Mouse (Mus musculus) forebrain, embryonic 13.5 days (tissue): ENCODE results near the gene Vmo1. TPM values are rescaled to one million over a fixed set of nuclear protein-coding genes. Genes with fewer than 3 reads are reported as not detected.
A peak's percentile ranks its signal among the peaks of the same experiment; 100 is the strongest.

Source experiments
- ATAC-seq: fragments of 200-750 bp; cut with Nextera tagmentation; 2 replicates; pipeline ENCODE4 v1.8.0; 2017
- H3K27ac ChIP-seq: fragments of 300-500 bp; sonication (generic); 2 replicates; pipeline ENCODE4 v1.5.1; 2015; ENCODE audit warnings: inconsistent platforms, mild to moderate bottlenecking, moderate library complexity
- H3K27me3 ChIP-seq: fragments of 300-500 bp; sonication (generic); 2 replicates; pipeline ENCODE4 v1.6.1; 2015; ENCODE audit warnings: mild to moderate bottlenecking, inconsistent platforms
- H3K36me3 ChIP-seq: fragments of 300-500 bp; sonication (generic); 2 replicates; pipeline ENCODE4 v1.6.1; 2015; ENCODE audit warnings: mild to moderate bottlenecking, inconsistent platforms; ENCODE audit not compliant: poor library complexity, severe bottlenecking
- H3K4me1 ChIP-seq: fragments of 300-500 bp; sonication (generic); 2 replicates; pipeline ENCODE4 v1.6.1; 2015; ENCODE audit warnings: inconsistent platforms
- H3K4me2 ChIP-seq: fragments of 300-500 bp; sonication (generic); 2 replicates; pipeline ENCODE4 v1.6.1; 2015; ENCODE audit warnings: inconsistent platforms, mild to moderate bottlenecking, moderate library complexity
- H3K4me3 ChIP-seq: fragments of 300-500 bp; sonication (generic); 2 replicates; pipeline ENCODE4 v1.5.1; 2015; ENCODE audit warnings: mild to moderate bottlenecking, inconsistent platforms
- H3K9ac ChIP-seq: fragments of 300-500 bp; sonication (generic); 2 replicates; pipeline ENCODE4 v1.6.1; 2015; ENCODE audit warnings: mild to moderate bottlenecking, inconsistent platforms
- H3K9me3 ChIP-seq: fragments of 300-500 bp; sonication (generic); replicated peaks from 2 replicates; pipeline ENCODE4 v1.6.1; 2016; ENCODE audit warnings: inconsistent platforms
- WGBS: fragments of 180-500 bp; shearing (Covaris S2); methylation state at CpG from one replicate; pipeline ENCODE4 v1.1.7; 2015; 5-methylcytosine and 5-hydroxymethylcytosine counted together
- polyA plus RNA-seq: library from polyadenylated mRNA; unstranded; fragments of >200 nt; fragmentation: Nextera tagmentation; extraction: Ambion mirVana; gene quantifications from 2 replicates; pipeline ENCODE4 v1.2.1, GENCODE M21; 2015

Vmo1 gene
- polyA plus RNA-seq, 1 experiment from 2014 or later: not detected

DNA sequence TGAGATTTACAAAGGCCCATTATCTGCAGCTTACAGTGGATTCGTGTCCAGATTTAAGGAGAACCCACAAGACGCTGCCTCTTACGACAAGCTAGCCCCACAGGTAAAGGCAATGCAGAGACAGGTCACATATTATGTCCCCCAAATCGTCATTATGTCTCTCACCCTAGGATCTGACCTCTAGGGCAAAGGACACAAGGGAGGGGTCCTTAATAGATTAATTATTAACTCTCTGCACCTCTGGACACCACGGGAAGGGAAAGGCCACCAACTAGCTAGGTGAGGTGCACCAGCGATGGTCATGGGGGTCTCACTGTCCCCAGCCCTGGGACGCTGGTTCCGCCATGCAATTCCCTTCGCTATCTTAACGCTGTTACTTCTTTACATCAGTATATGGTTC is 4.5 kb upstream of the Vmo1 start, which contains the start of gene Gltpd2:
Gene Gltpd2, plus strand, starts transcription at position 274 of the 400 bp plus-strand sequence.
- no peak for ATAC-seq
- peak within 1 kb of the TSS; percentile 52 for H3K4me2 ChIP-seq
- H3K9me3 ChIP-seq: no peaks in the 10 kb centered on the region
- peak within 1 kb of the TSS; percentile 19 for H3K4me3 ChIP-seq
- H3K27me3 ChIP-seq: peaks cover 15% of the 10 kb centered on the region; the same call in 1 of the 2 replicates
- peaks cover 8% of the 10 kb centered on the region; the same call in 1 of the 2 replicates for H3K4me1 ChIP-seq
- H3K27ac ChIP-seq: no peak within 1 kb of the TSS
- no peaks in the 10 kb centered on the region for H3K36me3 ChIP-seq
- 81% methylated on average over 10 of the region's 10 CpGs for WGBS
- peak within 1 kb of the TSS; percentile 55 for H3K9ac ChIP-seq

DNA sequence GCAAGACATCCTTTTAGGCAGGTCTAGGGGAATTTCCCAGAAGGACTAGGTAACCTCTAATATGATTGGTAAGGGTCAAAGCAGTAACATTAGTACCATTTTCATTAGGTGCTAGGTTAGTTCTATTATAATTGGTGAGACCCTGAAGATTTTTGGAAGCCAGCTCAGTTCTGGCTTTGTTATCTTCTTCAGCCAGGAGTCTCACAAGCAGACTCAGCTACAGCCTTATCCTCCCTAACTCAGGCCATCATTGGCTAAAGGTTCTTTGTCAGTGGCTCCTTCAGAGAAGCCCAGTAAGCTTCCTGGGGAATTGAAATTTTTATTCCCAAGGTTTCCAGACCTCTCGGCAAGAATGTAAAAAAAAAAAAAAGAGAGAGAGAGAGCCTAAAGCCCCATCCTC is 4.0 kb upstream of the Vmo1 start:
- Histone ChIP-seq H3K27me3 (peaks cover 15% of the 10 kb centered on the region; the same call in 1 of the 2 replicates), H3K36me3 (no peaks in the 10 kb centered on the region), H3K9me3 (no peaks in the 10 kb centered on the region), H3K4me3 (no peak overlapping the region), H3K4me2 (no peak overlapping the region), H3K4me1 (peaks cover 8% of the 10 kb centered on the region; the same call in 1 of the 2 replicates), H3K27ac (no peak overlapping the region), H3K9ac (no peak overlapping the region)
- ATAC-seq: no peak
- WGBS: 62% methylated on average over 1 of the region's 1 CpGs

DNA sequence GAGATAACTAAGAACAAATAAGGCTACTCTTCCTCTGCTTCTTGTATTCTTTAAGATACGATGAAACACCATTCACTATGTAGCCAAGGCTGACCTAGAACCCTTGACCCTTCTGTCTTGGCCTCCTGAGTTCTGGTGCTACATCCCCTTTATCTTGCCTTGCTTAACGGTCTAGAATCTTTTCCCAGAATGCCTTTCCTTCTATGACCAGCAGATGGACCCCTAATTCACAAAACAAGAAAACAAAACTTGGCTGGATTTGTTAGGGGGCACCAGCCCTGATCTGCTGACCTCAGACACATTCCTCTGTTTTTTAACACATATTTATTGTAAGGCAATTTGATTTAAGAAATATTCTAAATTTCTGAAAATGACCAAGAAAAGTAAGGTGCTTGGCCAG is 1.9 kb upstream of the Vmo1 start:
- H3K4me3 ChIP-seq: no peak overlapping the region
- 17% methylated on average over 2 of the region's 2 CpGs for WGBS
- ATAC-seq: no peak

DNA sequence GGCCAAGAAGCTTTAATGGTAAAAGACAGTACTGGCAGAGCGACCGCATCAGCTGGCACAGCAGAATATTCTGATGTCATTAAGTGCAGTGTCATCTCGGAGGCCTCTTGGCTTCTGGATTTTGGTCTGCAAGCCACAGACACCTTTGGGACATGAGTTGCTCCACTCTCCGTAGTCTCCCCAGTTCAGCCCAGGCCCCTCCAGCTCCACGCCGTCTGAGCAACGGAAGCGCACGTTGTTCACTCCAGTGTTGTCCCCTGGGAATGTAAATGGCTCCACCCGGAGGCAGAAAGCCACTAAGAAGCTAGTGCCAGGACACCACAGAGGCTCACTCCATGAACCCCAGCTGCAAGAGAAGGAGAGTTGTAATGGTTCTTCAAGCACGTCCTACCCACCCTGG is 896 bp downstream of the Vmo1 start:
- Histone ChIP-seq H3K27ac (no peak overlapping the region), H3K4me1 (0 out of 2 replicates have a peak, but pooled peaks cover 5% of the 10 kb centered on the region), H3K9me3 (no peaks in the 10 kb centered on the region), H3K9ac (no peak overlapping the region), H3K27me3 (no peaks in the 10 kb centered on the region), H3K36me3 (no peaks in the 10 kb centered on the region), H3K4me2 (no peak overlapping the region), H3K4me3 (no peak overlapping the region)
- WGBS: 61% methylated on average over 11 of the region's 11 CpGs
- no peak for ATAC-seq

More for the DNA sequence above, 1.9 kb upstream of the Vmo1 start:
- peaks cover 15% of the 10 kb centered on the region; the same call in 1 of the 2 replicates for H3K27me3 ChIP-seq
- H3K4me2 ChIP-seq: no peak overlapping the region
- H3K9me3 ChIP-seq: no peaks in the 10 kb centered on the region
- no peak overlapping the region for H3K9ac ChIP-seq
- H3K4me1 ChIP-seq: peaks cover 8% of the 10 kb centered on the region; the same call in 1 of the 2 replicates
- H3K36me3 ChIP-seq: no peaks in the 10 kb centered on the region
- H3K27ac ChIP-seq: no peak overlapping the region

DNA sequence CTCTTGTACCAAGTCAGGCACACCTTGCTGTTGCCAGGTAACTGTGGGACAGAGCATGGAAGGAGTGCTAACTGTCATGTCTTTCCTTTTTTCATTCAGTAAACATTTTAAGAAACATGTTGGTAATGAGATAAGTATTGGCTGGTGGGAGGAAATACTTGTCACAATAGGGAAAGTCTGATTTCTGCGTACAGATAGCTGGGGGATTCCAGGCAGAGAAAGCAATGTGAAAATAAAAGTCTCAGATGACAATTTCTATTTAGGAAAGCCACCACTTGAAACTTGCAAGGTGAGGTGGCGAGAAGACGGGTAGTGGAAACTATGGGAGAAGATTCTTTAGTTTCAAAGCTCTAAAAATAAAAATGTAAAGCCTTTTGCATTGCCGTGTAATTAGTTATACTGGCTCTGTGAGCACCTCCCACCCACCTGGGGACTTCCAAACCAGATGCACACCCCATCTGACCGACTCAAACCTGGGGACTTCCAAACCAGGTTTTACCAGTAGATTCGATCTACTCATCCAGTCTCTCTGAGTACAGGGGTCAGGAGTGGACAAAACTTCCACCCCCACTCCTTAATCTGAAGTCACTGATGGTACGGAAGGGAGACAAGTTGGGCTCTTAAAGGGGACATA is 1.6 kb downstream of the Vmo1 start:
- Histone ChIP-seq H3K4me2 (no peak overlapping the region), H3K4me3 (no peak overlapping the region), H3K9me3 (no peaks in the 10 kb centered on the region), H3K36me3 (no peaks in the 10 kb centered on the region), H3K27ac (no peak overlapping the region), H3K4me1 (0 out of 2 replicates have a peak, but pooled peaks cover 5% of the 10 kb centered on the region), H3K27me3 (no peaks in the 10 kb centered on the region), H3K9ac (no peak overlapping the region)
- WGBS: 79% methylated on average over 7 of the region's 7 CpGs
- ATAC-seq: no peak

DNA sequence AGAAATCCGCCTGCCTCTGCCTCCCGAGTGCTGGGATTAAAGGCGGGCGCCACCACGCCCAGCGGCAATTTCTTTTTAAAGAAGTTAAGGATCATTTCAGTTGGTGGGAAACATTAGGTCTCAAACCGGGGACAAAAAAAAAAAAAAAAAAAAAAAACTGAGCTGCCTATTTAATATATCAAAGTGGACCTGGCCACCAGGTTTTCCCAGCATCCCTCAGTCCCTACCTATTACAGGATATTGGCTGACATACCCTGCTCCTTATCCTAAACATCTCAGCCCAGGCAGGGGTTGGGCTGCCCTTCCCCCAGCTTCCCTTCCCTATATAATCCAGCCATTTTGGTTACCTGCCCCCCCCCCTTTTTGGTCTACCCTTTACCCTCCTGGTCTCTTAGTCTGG is 2.6 kb downstream of the Vmo1 start:
- no peak overlapping the region for H3K9ac ChIP-seq
- H3K27ac ChIP-seq: no peak overlapping the region
- H3K9me3 ChIP-seq: no peaks in the 10 kb centered on the region
- no peaks in the 10 kb centered on the region for H3K36me3 ChIP-seq
- 87% methylated on average over 7 of the region's 7 CpGs for WGBS
- H3K4me1 ChIP-seq: 0 out of 2 replicates have a peak, but pooled peaks cover 5% of the 10 kb centered on the region
- H3K27me3 ChIP-seq: no peaks in the 10 kb centered on the region
- H3K4me3 ChIP-seq: no peak overlapping the region
- ATAC-seq: no peak
- no peak overlapping the region for H3K4me2 ChIP-seq

DNA sequence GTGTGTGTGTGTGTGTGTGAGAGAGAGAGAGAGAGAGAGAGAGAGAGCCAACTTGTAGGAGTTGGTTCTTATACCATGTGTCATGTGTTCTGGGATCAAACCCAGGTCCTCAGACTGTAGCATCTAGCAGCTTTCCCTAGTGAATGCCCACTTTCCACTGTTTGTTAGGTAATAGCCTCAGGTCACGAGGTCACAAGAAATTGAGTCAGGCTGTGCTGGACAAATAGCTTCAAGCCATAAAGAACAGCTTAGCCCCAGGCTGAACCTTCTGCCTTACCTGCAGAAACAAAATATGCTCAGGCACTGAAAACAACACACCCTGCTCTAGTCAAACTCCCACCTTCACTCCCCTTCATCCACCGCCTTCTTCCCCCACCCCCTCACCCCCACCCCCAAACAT is 3.2 kb downstream of the Vmo1 start:
- Histone ChIP-seq H3K9me3 (no peaks in the 10 kb centered on the region), H3K4me2 (no peak overlapping the region), H3K27me3 (no peaks in the 10 kb centered on the region), H3K4me3 (no peak overlapping the region), H3K4me1 (0 out of 2 replicates have a peak, but pooled peaks cover 5% of the 10 kb centered on the region), H3K9ac (no peak overlapping the region), H3K27ac (no peak overlapping the region), H3K36me3 (no peaks in the 10 kb centered on the region)
- no peak for ATAC-seq
- 83% methylated on average over 2 of the region's 2 CpGs for WGBS

DNA sequence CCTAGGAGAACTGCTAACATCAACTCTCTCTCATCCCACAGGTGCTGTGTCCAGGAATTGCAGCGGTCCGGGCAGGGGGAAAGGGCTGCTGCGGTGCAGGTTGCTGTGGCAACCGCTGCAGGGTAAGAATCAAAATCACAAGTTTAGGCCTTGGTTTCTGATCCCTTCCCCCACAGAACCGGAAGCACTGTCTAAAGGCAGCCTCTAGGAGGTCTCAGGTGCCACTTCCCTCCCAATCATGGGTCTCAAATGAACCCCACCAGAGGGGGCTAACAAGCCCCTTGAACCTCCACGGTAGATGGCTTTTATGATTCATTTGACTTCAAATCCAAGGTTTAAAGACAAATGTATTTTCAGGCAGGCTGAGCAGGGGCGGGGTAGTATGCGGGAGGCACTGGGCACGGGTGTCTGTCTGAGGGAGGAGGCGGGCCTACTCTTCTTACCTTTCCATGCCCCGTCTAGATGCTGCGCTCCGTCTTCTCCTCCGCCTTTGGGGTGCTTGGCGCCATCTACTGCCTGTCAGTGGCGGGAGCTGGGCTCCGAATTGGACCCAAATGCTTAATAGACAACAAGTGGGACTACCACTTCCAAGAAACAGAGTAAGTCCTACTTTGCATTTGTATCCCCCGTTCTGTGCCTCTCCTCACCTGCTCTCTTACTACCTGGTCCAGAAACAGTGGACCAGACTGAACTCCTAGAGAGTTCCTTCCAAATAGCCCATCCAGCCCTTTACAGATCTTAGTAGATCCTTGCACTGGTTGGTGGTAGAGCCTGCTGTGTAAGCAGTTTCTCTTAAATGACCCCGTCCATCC is 4.5 kb downstream of the Vmo1 start:
- no peaks in the 10 kb centered on the region for H3K36me3 ChIP-seq
- H3K27ac ChIP-seq: no peak overlapping the region
- no peak overlapping the region for H3K9ac ChIP-seq
- H3K4me2 ChIP-seq: peak overlapping the region; percentile 42
- no peaks in the 10 kb centered on the region for H3K9me3 ChIP-seq
- 0 out of 2 replicates have a peak, but pooled peaks have one; percentile 41 for ATAC-seq
- H3K27me3 ChIP-seq: no peaks in the 10 kb centered on the region
- H3K4me3 ChIP-seq: no peak overlapping the region
- H3K4me1 ChIP-seq: 0 out of 2 replicates have a peak, but pooled peaks cover 5% of the 10 kb centered on the region
- 10% methylated on average over 19 of the region's 19 CpGs for WGBS

DNA sequence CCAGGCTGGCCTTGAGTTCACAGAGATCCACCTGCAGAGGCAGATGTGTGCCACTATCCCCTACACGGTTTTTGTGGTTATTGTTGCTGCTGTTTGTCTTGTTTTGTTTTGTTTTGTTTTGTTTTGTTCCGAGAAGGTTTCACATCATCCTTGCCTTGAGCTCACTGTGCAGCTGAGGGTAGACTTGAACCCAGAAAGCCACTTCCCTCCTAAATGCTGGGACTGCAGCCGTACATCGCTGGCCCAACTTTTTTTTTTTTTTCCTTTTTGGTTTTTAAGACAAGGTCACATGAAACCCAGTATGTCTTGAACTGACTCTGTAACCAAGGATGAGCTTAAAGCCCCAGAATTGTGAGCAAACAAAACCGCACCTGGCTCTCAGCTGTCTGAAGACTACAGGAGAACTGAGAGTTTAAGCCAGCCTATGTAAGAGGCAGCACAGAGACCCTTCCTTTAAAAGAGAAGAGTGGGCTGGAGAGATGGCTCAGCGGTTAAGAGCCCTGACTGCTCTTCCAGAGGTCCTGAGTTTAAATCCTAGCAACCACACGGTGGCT is 7.4 kb downstream of the Vmo1 start:
- Histone ChIP-seq H3K9ac (no peak overlapping the region), H3K27me3 (no peaks in the 10 kb centered on the region), H3K4me1 (0 out of 2 replicates have a peak, but pooled peaks cover 5% of the 10 kb centered on the region), H3K36me3 (no peaks in the 10 kb centered on the region), H3K9me3 (no peaks in the 10 kb centered on the region), H3K4me2 (no peak overlapping the region), H3K4me3 (no peak overlapping the region), H3K27ac (no peak overlapping the region)
- WGBS: 70% methylated on average over 7 of the region's 7 CpGs
- no peak for ATAC-seq

DNA sequence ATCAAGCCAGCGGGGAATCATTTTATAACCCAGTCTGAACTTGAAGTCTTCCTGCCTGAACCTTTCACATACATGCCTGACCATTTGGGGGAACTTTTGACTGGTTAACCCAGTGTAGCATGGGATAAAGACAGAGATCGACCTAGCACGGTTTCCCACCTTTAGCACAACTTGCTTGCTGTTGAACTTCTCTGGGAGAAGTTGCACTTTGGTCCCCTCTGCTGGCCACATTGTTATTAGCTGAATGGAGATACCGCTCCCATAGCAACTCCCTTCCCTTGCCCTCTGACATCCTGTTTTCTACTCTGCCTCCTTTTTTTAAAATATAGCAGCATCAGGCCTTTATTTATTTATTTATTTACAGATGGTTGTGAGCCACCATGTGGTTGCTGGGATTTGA is 8.0 kb downstream of the Vmo1 start:
- Histone ChIP-seq H3K36me3 (no peaks in the 10 kb centered on the region), H3K4me2 (no peak overlapping the region), H3K4me3 (no peak overlapping the region), H3K9ac (no peak overlapping the region), H3K27ac (no peak overlapping the region), H3K27me3 (no peaks in the 10 kb centered on the region), H3K4me1 (0 out of 2 replicates have a peak, but pooled peaks cover 5% of the 10 kb centered on the region), H3K9me3 (no peaks in the 10 kb centered on the region)
- WGBS: 32% methylated on average over 4 of the region's 4 CpGs
- no peak for ATAC-seq

DNA sequence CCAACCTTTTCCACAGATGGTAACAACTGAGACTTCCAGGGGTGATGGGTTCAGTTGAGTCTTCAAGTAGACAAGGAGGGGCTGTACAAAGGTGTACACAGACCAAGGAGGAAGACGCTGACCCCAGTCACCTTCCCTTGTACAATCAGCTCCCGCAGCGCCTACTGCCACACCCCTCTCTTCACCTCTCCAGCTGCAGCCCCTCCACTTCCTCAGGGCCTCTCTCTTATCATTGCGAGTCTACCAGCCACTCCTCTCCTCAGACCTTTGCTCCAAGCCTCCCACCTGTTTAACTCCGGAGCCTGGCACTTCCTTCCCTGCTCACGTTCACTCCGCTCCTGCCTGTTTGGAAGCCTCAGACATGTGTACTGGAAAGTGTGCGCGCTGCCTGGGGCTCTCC is 9.4 kb downstream of the Vmo1 start, which contains the start of gene Tm4sf5:
Gene Tm4sf5, plus strand, starts transcription at position 275 of the 400 bp plus-strand sequence.
- WGBS: 82% methylated on average over 9 of the region's 9 CpGs
- H3K27me3 ChIP-seq: no peaks in the 10 kb centered on the region
- H3K36me3 ChIP-seq: no peaks in the 10 kb centered on the region
- no peaks in the 10 kb centered on the region for H3K9me3 ChIP-seq
- no peak within 1 kb of the TSS for H3K4me2 ChIP-seq
- ATAC-seq: no peak
- no peak within 1 kb of the TSS for H3K27ac ChIP-seq
- no peak within 1 kb of the TSS for H3K9ac ChIP-seq
- no peak within 1 kb of the TSS for H3K4me3 ChIP-seq
- H3K4me1 ChIP-seq: 0 out of 2 replicates have a peak, but pooled peaks cover 4% of the 10 kb centered on the region

DNA sequence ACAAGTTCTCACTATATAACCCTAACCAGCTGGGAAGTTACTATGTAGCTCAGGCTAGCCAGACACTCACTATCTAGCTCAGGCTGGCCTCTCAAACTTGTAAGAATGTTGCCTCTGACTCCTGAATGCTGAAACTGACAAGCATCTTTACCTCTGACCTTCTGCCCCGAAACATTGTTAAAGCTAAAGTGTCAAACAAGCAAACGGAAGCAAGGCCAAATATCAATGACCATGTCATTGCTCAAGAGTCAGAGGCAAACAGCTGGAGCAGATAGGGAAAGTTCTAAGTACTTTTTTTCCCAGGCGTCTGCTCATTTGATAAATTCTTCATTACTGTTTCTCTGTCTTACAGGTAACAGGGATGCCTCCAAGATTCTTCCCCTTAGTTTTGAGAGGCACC is 12.4 kb downstream of the Vmo1 start:
- no peaks in the 10 kb centered on the region for H3K36me3 ChIP-seq
- no peak overlapping the region for H3K9ac ChIP-seq
- no peaks in the 10 kb centered on the region for H3K27me3 ChIP-seq
- no peak for ATAC-seq
- no peaks in the 10 kb centered on the region for H3K4me1 ChIP-seq
- no peaks in the 10 kb centered on the region for H3K9me3 ChIP-seq
- no peak overlapping the region for H3K4me3 ChIP-seq
- H3K4me2 ChIP-seq: no peak overlapping the region
- 77% methylated on average over 3 of the region's 3 CpGs for WGBS
- no peak overlapping the region for H3K27ac ChIP-seq
